Mouse (Mus musculus) testis, adult 2 months (tissue): Measurements from ENCODE around the gene Slc7a15. TPM values are rescaled to one million over a fixed set of nuclear protein-coding genes. Genes with fewer than 3 reads are reported as not detected.
"Not testable (repeated sequence)": the region's sequence is repeated elsewhere in the genome, so short reads cannot be mapped to it uniquely, and the experiment has no call there.

Experiments
- H3K27ac ChIP-seq: fragments of 200-500 bp; 2 replicates; pipeline ENCODE4 v1.5.1; 2012; ENCODE audit warnings: low read depth, low read length; ENCODE audit not compliant: control insufficient read depth, insufficient read depth
- H3K27me3 ChIP-seq: fragments of 200-500 bp; 2 replicates; pipeline ENCODE4 v1.6.1; 2012; ENCODE audit warnings: mild to moderate bottlenecking, low read length, moderate library complexity; ENCODE audit not compliant: control insufficient read depth, insufficient read depth
- H3K36me3 ChIP-seq: fragments of 200-500 bp; 2 replicates; pipeline ENCODE4 v1.6.1; 2012; ENCODE audit warnings: mild to moderate bottlenecking, low read length; ENCODE audit not compliant: control insufficient read depth, insufficient read depth
- H3K4me1 ChIP-seq: fragments of 200-500 bp; 2 replicates; pipeline ENCODE4 v1.6.1; 2012; ENCODE audit warnings: low read length; ENCODE audit not compliant: control insufficient read depth, insufficient read depth
- H3K4me3 ChIP-seq: fragments of 200-500 bp; 2 replicates; pipeline ENCODE4 v1.5.1; 2012; ENCODE audit warnings: low read depth, mild to moderate bottlenecking, low read length, moderate library complexity, mixed read lengths; ENCODE audit not compliant: control insufficient read depth
- CTCF ChIP-seq: fragments of 200-500 bp; IDR thresholded peaks from 2 replicates; pipeline ENCODE4 v1.5.1; 2012; ENCODE audit warnings: low read depth, mild to moderate bottlenecking, inconsistent platforms, low read length, moderate library complexity; ENCODE audit not compliant: control insufficient read depth, insufficient read depth, insufficient replicate concordance
- POLR2A ChIP-seq: fragments of 200-500 bp; IDR thresholded peaks from 2 replicates; pipeline ENCODE4 v1.6.1; 2012; ENCODE audit warnings: low read depth, mild to moderate bottlenecking, inconsistent platforms, low read length, moderate library complexity; ENCODE audit not compliant: control insufficient read depth
- polyA plus RNA-seq: library from polyadenylated mRNA; depleted of rRNA; stranded (reverse); fragments of >200 nt; gene quantifications from 2 replicates; pipeline ENCODE4 v1.2.3, GENCODE M21; 2012; rRNA removed

Gene Slc7a15
- 0.84 and 14.4 TPM in 2 replicates for polyA plus RNA-seq

- H3K4me1 ChIP-seq, H3K36me3 ChIP-seq: not testable (repeated sequence)
Measured at GRCm38 (mm10) chr12:8598966-8599365, at the start of gene Slc7a15. Gene Slc7a15 (minus strand): TSS chr12:8599066.

GRCm38 (mm10) chr12:8648211-8648610, 49.3 kb upstream of the Slc7a15 start:
- H3K4me1 ChIP-seq, H3K27ac ChIP-seq, H3K4me3 ChIP-seq, H3K36me3 ChIP-seq, H3K27me3 ChIP-seq: not testable (repeated sequence)

More at GRCm38 (mm10) chr12:8598966-8599365, at the start of gene Slc7a15:
- not testable (repeated sequence) for H3K27ac ChIP-seq, H3K27me3 ChIP-seq, H3K4me3 ChIP-seq

GRCm38 (mm10) chr12:8641425-8641735, 42.5 kb upstream of the Slc7a15 start:
- no peak for TF ChIP-seq POLR2A
- no peak for TF ChIP-seq CTCF
- no peak overlapping the region; the same call in 1 of the 2 replicates for H3K27ac ChIP-seq

GRCm38 (mm10) chr12:8640711-8641424, 42.0 kb upstream of the Slc7a15 start:
- Histone ChIP-seq H3K27ac (peak overlapping the region; percentile 100), H3K36me3 (no peaks in the 10 kb centered on the region), H3K27me3 (no peaks in the 10 kb centered on the region), H3K4me1 (peaks cover 6% of the 10 kb centered on the region), H3K4me3 (peak overlapping the region; percentile 100)
- TF ChIP-seq CTCF, result no peak
- TF ChIP-seq POLR2A, result peak; percentile 76

More at GRCm38 (mm10) chr12:8641425-8641735, 42.5 kb upstream of the Slc7a15 start:
- Histone ChIP-seq H3K4me1 (peaks cover 6% of the 10 kb centered on the region), H3K36me3 (no peaks in the 10 kb centered on the region), H3K4me3 (peak overlapping the region; percentile 83), H3K27me3 (no peaks in the 10 kb centered on the region)

- not testable (repeated sequence) for H3K36me3 ChIP-seq, H3K27ac ChIP-seq, H3K27me3 ChIP-seq, H3K4me1 ChIP-seq
- H3K4me3 ChIP-seq, result peak overlapping the region; percentile 21; the same call in 1 of the 2 replicates
Measured at GRCm38 (mm10) chr12:8640186-8640585, 41.3 kb upstream of the Slc7a15 start.

- H3K27ac ChIP-seq, H3K4me1 ChIP-seq, H3K36me3 ChIP-seq, H3K27me3 ChIP-seq, H3K4me3 ChIP-seq: not testable (repeated sequence)
- peak; percentile 85 for TF ChIP-seq CTCF
Measured at GRCm38 (mm10) chr12:8638411-8639087, 39.7 kb upstream of the Slc7a15 start.

- Histone ChIP-seq H3K27me3 (no peaks in the 10 kb centered on the region), H3K36me3 (no peaks in the 10 kb centered on the region), H3K27ac (no peak overlapping the region), H3K4me1 (peaks cover 6% of the 10 kb centered on the region), H3K4me3 (peak overlapping the region; percentile 82)
- TF ChIP-seq POLR2A (no peak), CTCF (no peak)
Measured at GRCm38 (mm10) chr12:8636945-8637344, 38.1 kb upstream of the Slc7a15 start.

- Histone ChIP-seq H3K36me3 (no peaks in the 10 kb centered on the region), H3K4me1 (peaks cover 2% of the 10 kb centered on the region; the same call in 1 of the 2 replicates), H3K4me3 (no peak overlapping the region), H3K27me3 (no peaks in the 10 kb centered on the region), H3K27ac (no peak overlapping the region)
- no peak for TF ChIP-seq POLR2A
- TF ChIP-seq CTCF, result no peak
Measured at GRCm38 (mm10) chr12:8635546-8635945, 36.7 kb upstream of the Slc7a15 start.
